Mouse (Mus musculus) forebrain, embryonic 16.5 days (tissue): ENCODE results near the gene Vmac. TPM values are rescaled to one million over a fixed set of nuclear protein-coding genes. Genes with fewer than 3 reads are reported as not detected.

Source experiments
- ATAC-seq: fragments of 200-750 bp; cut with Nextera tagmentation; 2 replicates; pipeline ENCODE4 v1.8.0; 2017; ENCODE audit warnings: mild to moderate bottlenecking, moderate library complexity
- H3K27ac ChIP-seq: fragments of 300-500 bp; sonication (generic); 2 replicates; pipeline ENCODE4 v1.5.1; 2014; ENCODE audit warnings: low read length, control low read depth
- H3K27me3 ChIP-seq: fragments of 300-500 bp; sonication (generic); replicated peaks from 2 replicates; pipeline ENCODE4 v1.6.1; 2014; ENCODE audit warnings: low read length; ENCODE audit not compliant: control insufficient read depth, insufficient read depth
- H3K36me3 ChIP-seq: fragments of 300-500 bp; sonication (generic); 2 replicates; pipeline ENCODE4 v1.6.1; 2014; ENCODE audit not compliant: control insufficient read depth, insufficient read depth
- H3K4me1 ChIP-seq: fragments of 300-500 bp; sonication (generic); replicated peaks from 2 replicates; pipeline ENCODE4 v1.6.1; 2014; ENCODE audit warnings: low read length; ENCODE audit not compliant: control insufficient read depth, insufficient read depth
- H3K4me2 ChIP-seq: fragments of 300-500 bp; sonication (generic); 2 replicates; pipeline ENCODE4 v1.6.1; 2014; ENCODE audit warnings: mild to moderate bottlenecking, low read length, control low read depth
- H3K4me3 ChIP-seq: fragments of 300-500 bp; sonication (generic); replicated peaks from 2 replicates; pipeline ENCODE4 v1.5.1; 2014; ENCODE audit warnings: mild to moderate bottlenecking, low read length, control low read depth
- H3K9ac ChIP-seq: fragments of 300-500 bp; sonication (generic); replicated peaks from 2 replicates; pipeline ENCODE4 v1.6.1; 2014; ENCODE audit warnings: low read depth, low read length, control low read depth
- H3K9me3 ChIP-seq: fragments of 300-500 bp; sonication (generic); 2 replicates; pipeline ENCODE4 v1.6.1; 2016; ENCODE audit warnings: low read length; ENCODE audit not compliant: control insufficient read depth
- WGBS: fragments of 180-500 bp; shearing (Covaris S2); extraction: QIAGEN DNeasy Blood & Tissue Kit; methylation state at CpG from one replicate; pipeline ENCODE4 v1.1.7; 2014; 5-methylcytosine and 5-hydroxymethylcytosine counted together
- polyA plus RNA-seq: library from polyadenylated mRNA; unstranded; fragments of >200 nt; fragmentation: Nextera tagmentation; extraction: Ambion mirVana; gene quantifications from 2 replicates; pipeline ENCODE4 v1.2.1, GENCODE M21; 2015

The Vmac gene
- polyA plus RNA-seq, 1 experiment from 2014 or later = 20.6 TPM

DNA sequence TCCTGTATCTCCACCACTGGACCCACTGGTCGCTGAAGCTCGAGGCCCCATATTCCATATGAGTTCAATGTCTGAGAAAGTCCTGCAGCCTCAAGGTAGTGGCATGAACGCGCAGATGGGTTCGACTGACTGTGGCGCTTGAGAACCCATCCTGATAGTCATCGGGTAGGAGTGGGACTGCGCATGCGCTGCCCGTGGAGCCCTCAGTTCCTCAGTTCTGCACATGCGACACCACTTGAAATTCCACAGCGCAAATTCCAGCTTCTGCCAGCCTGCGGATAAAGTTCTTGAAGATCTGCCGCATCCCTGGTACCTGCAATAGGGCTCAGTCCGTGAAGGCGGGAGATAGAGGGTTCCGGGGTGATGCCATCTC lies 23.0 kb upstream of the Vmac start:
- WGBS = 80% methylated on average over 17 of the region's 17 CpGs
- ATAC-seq = no peak

DNA sequence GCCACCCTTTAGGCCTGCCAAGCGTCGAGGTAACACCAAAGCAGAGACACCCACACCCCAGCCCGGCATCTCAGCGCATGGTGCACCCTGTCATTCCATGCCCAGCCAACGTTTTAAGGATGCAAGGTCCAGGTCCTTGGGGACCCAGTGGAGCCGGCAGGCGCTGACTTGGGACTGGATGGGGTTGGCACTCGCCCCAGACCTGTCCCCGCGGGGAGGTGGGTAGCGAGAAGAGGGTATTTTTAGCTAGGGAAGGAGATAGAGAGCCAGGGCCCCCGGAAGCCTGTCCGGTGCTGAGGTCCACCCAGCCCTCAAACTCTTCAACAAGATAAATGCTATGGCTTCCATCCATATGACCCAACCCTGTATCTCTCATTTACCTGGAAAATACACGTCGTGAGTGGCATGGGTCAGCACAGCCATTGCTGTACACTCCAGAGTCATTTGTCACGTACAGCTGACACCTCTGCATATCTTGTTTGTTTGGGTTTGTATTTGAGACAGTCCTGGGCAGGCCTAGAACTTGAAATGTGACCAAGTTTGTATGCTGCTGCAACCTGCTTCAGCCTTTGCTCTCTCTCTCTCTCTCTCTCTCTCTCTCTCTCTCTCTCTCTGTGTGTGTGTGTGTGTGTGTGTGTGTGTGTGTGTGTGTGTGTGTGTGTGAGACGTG lies 22.4 kb upstream of the Vmac start:
- Histone ChIP-seq H3K27ac (no peak overlapping the region), H3K4me1 (no peaks in the 10 kb centered on the region), H3K27me3 (no peaks in the 10 kb centered on the region), H3K4me2 (no peak overlapping the region), H3K9me3 (0 out of 2 replicates have a peak, but pooled peaks cover under 1% of the 10 kb centered on the region), H3K9ac (no peak overlapping the region), H3K4me3 (no peak overlapping the region), H3K36me3 (no peaks in the 10 kb centered on the region)
- WGBS = 82% methylated on average over 17 of the region's 17 CpGs
- ATAC-seq = no peak

More for the DNA sequence above, 23.0 kb upstream of the Vmac start:
- Histone ChIP-seq H3K9me3 (0 out of 2 replicates have a peak, but pooled peaks cover 2% of the 10 kb centered on the region), H3K27ac (no peak overlapping the region), H3K9ac (no peak overlapping the region), H3K4me3 (no peak overlapping the region), H3K36me3 (no peaks in the 10 kb centered on the region), H3K4me1 (no peaks in the 10 kb centered on the region), H3K4me2 (no peak overlapping the region), H3K27me3 (no peaks in the 10 kb centered on the region)

DNA sequence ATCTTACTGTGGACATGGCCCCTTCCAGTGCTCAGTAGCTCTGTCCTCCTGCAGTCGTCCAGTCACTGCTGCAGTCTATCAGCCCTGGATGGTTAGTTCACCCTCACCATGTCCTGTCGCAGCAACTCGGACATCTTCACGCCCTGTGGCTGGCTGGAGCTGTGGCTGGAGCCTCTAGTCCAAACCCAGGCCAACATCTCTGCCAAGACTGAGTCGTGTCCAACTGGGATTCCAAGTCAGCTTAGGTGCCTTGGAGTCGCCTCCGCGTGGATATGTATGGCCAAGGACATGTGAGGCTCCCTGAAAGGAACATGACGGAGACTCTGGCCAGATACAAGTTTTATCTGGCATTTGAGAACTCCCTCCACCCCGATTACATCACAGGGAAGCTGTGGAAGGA lies 20.4 kb upstream of the Vmac start:
- ATAC-seq = no peak
- Histone ChIP-seq H3K9ac (no peak overlapping the region), H3K27me3 (no peaks in the 10 kb centered on the region), H3K4me1 (no peaks in the 10 kb centered on the region), H3K27ac (no peak overlapping the region), H3K9me3 (no peaks in the 10 kb centered on the region), H3K4me2 (no peak overlapping the region), H3K36me3 (no peaks in the 10 kb centered on the region), H3K4me3 (no peak overlapping the region)
- 85% methylated on average over 10 of the region's 10 CpGs for WGBS

DNA sequence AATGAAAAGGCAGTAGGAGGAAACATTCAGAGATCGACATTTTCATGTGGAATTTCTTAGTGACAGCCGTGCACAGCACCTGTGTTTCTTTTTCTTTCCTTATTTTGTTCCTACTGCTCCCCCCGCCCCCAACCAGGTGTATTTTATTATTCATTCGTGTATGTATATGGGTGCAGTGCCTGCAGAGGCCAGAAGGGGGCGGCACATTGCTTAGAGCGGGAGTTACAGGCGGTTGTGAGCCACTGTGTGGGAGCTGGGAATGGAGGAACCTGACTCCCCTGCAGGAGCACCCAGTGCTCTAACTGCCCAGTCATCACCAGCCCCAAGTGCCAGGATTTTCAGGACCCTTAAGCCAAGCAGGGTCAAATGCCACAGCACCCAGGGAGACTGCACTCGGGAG lies 18.7 kb upstream of the Vmac start:
- Histone ChIP-seq H3K9me3 (no peaks in the 10 kb centered on the region), H3K27ac (no peak overlapping the region), H3K27me3 (no peaks in the 10 kb centered on the region), H3K4me2 (no peak overlapping the region), H3K4me1 (no peaks in the 10 kb centered on the region), H3K36me3 (no peaks in the 10 kb centered on the region), H3K4me3 (no peak overlapping the region), H3K9ac (no peak overlapping the region)
- ATAC-seq = no peak
- 51% methylated on average over 8 of the region's 8 CpGs for WGBS

DNA sequence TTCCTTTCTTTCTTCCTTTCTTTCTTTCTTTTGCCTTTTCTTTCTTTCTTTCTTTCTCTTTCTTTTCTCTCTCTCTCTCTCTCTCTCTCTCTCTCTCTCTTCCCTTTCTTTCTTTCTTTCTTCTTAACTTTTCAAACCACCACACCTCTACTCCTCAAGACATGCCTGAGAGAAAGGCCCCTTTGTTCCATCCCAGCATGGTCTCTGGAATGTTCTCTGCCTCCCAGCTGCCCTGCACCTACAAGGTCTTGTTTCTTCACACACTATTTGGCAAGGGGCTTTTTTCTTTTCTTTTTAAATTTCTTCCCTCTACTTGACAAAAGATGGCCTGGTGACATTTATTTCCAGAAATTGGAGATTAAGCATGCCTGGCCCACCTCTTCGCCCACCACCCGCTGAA lies 11.8 kb upstream of the Vmac start:
- no peaks in the 10 kb centered on the region for H3K36me3 ChIP-seq
- peaks cover 5% of the 10 kb centered on the region; the same call in 1 of the 2 replicates for H3K4me1 ChIP-seq
- no peak for ATAC-seq
- 35% methylated on average over 2 of the region's 2 CpGs for WGBS
- H3K27me3 ChIP-seq = no peaks in the 10 kb centered on the region
- H3K4me2 ChIP-seq = no peak overlapping the region
- no peak overlapping the region for H3K4me3 ChIP-seq
- H3K9me3 ChIP-seq = no peaks in the 10 kb centered on the region; the same call in 1 of the 2 replicates
- H3K9ac ChIP-seq = no peak overlapping the region
- H3K27ac ChIP-seq = no peak overlapping the region

DNA sequence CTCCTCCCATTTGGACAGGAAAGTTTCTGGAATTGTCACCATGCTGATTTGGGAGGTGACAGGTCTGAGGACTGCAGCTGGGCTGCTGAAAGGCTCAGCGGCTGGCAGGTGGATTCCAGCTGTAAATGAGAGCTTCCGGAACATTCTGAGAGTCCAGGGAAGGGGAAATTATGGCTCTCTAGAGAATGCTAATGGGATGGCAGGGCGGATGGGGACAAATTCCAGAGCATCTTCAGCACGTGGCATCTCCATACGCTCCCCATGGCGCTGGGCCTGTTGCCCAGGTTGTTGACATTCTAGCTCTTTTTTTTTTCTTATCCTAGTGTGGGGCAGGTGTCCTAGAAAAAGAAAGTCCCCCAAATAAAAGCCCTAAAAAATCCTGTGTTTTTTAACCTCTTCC lies 11.3 kb upstream of the Vmac start:
- H3K9ac ChIP-seq = no peak overlapping the region
- no peaks in the 10 kb centered on the region; the same call in 1 of the 2 replicates for H3K9me3 ChIP-seq
- peaks cover 5% of the 10 kb centered on the region; the same call in 1 of the 2 replicates for H3K4me1 ChIP-seq
- no peak overlapping the region for H3K4me2 ChIP-seq
- H3K36me3 ChIP-seq = no peaks in the 10 kb centered on the region
- WGBS = 35% methylated on average over 6 of the region's 6 CpGs
- H3K27me3 ChIP-seq = no peaks in the 10 kb centered on the region
- no peak overlapping the region for H3K27ac ChIP-seq
- no peak overlapping the region for H3K4me3 ChIP-seq
- no peak for ATAC-seq

DNA sequence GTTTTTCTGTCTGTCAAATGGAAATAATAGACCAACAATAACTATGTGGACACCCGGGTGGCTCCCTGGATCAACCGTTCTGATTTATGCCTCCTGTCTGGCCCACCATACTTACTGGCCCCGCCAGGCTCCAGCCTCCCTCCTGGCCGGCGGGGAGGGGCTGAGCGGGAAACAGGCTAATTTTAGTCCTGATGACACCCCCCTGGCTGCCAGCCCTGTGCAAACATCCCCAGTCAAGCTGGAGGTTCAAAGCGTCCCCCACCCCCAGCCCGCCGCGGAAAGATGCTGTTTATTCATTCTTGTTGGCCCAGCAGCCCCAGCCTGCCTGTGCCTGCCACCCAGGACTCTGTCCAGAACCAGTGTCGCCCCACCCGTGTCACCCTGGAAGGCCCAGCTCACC lies 10.3 kb upstream of the Vmac start:
- ATAC-seq = no peak
- Histone ChIP-seq H3K4me2 (no peak overlapping the region), H3K9ac (no peak overlapping the region), H3K4me3 (no peak overlapping the region), H3K27ac (no peak overlapping the region), H3K36me3 (no peaks in the 10 kb centered on the region), H3K4me1 (peaks cover 5% of the 10 kb centered on the region; the same call in 1 of the 2 replicates), H3K9me3 (no peaks in the 10 kb centered on the region; the same call in 1 of the 2 replicates), H3K27me3 (no peaks in the 10 kb centered on the region)
- 43% methylated on average over 12 of the region's 12 CpGs for WGBS

DNA sequence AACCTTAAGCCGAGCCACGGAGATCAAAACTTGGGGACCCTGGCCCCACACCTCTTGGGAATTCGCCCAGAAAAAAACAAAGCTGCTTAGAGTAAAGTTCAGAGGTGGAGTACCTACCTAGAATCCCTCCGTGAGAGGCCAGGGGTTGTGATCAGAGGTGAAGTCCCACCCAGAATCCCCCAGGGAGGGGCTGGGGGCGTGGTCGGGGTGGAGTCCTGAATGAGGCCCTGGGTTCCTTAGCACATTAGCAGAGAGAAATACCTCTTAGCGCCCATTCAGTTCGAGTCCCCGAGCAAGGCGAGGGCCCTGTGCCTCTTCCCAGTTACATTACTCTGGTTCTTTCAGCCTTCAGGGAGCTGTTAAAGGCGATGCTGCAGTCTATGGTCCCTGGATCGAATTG lies 9.8 kb upstream of the Vmac start:
- Histone ChIP-seq H3K36me3 (0 out of 2 replicates have a peak, but pooled peaks cover 2% of the 10 kb centered on the region), H3K4me1 (peaks cover 5% of the 10 kb centered on the region; the same call in 1 of the 2 replicates), H3K9me3 (no peaks in the 10 kb centered on the region; the same call in 1 of the 2 replicates), H3K9ac (no peak overlapping the region), H3K4me2 (no peak overlapping the region), H3K4me3 (no peak overlapping the region), H3K27me3 (no peaks in the 10 kb centered on the region), H3K27ac (no peak overlapping the region)
- WGBS = 11% methylated on average over 12 of the region's 12 CpGs
- no peak for ATAC-seq

DNA sequence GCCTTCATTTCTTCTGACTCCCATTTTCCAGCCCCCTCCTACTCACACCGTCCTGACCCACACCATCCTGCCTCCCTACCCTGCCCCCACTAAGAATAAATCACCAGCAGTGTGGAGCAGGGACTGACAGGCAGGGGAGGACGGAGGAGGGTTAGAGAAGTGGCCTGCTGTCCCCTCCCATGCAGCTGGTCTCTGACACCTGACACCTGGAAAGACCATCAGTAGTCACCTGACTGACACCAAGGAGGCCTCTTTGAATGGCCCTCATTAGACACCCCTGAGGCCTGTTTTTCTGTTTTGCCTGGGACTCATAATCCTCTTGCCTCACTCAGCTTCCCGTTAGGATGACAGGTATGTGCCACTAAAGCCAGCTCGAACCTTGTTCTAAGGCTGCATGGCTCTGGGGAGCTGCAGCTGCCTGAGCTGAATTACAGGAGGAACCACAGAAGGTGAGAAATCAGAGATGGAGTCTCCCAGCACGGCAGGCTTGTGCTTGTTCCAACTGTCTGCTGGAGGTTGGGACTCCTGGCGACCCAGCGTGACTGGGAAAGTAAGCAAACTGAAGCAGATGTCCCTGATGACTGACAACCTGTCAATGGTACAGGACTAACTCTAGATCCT lies 9.3 kb upstream of the Vmac start:
- 0 out of 2 replicates have a peak, but pooled peaks cover 3% of the 10 kb centered on the region for H3K36me3 ChIP-seq
- H3K9ac ChIP-seq = no peak overlapping the region
- H3K4me2 ChIP-seq = no peak overlapping the region
- ATAC-seq = no peak
- 8% methylated on average over 7 of the region's 7 CpGs for WGBS
- H3K4me3 ChIP-seq = no peak overlapping the region
- peaks cover 5% of the 10 kb centered on the region; the same call in 1 of the 2 replicates for H3K4me1 ChIP-seq
- H3K27me3 ChIP-seq = no peaks in the 10 kb centered on the region
- H3K9me3 ChIP-seq = no peaks in the 10 kb centered on the region; the same call in 1 of the 2 replicates
- no peak overlapping the region for H3K27ac ChIP-seq
